Comparison of ENCODE assay signal across 8 mouse cellular contexts in the genomic region with DNA sequence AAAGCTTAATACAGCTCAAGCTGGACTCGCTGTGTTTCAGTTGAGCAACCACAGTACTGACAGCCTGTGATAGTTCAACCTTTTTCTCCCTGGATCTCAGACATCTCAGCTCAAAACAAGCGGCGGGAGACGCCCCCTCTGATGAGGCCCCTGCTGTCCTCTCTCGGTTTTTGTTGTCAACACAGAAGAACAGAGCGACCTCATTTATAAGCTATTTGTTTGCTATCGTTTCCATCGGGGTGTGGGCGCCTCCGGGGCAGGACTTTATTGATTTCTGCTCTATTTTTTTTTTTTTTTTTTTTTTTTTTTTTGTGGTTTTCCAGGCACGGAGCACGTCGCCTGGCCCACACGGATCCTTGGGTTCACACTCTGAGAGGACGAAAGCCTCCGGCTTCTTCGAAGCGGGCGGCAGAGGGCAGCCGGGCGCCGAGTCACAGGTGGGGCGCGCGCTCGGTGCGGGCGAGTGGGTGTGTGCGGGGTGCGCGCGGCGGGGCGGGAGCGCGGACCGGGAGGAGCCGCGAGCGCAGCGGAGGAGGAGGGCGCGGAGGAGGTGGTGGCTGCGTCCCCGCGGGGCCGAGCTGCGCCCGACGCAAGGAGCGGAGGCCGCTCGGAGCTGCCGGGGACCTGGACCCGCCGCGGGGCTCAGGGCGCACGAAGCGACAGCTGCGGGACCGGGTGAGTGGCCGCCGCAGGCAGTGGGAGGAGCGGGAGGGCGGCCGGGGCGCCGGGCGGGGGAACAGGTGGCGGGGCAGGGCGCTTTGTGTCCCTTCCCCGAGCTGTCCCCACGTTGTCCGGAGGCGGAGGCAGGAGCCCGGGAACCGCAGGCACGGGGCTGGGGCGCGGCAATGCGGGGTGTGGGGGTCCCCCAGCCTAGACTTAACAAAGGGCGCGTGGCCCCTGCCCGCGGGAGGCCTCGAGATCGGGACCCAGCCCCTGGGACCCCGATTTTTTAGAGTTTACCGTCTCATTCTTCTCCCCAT. TPM values are rescaled to one million over a fixed set of nuclear protein-coding genes. Genes with fewer than 3 reads are reported as not detected.
DNase-seq lines count a peak whose midpoint lies in the region; ATAC-seq and TF ChIP-seq lines count a peak whose summit lies in the region.

A gene (plus strand): TSS at position 512 of the 980 bp plus-strand sequence.

- peak in 2 of 3 experiments; percentile 40 to 58; a peak in 4 of 6 replicates for TF ChIP-seq CTCF in MEL (IDR thresholded peaks at IDR 0.05 in 2 of 3, conservative IDR thresholded peaks at IDR 0.05 in 1 of 3; ENCODE audit: control insufficient read depth in 1 of 3, insufficient read depth in 1 of 3, low read depth in 2 of 3, low read length in 3 of 3, poor library complexity in 1 of 3, severe bottlenecking in 1 of 3)
- 0 out of 2 replicates have a peak, but pooled peaks have one; percentile 11 for TF ChIP-seq CTCF in lung, adult 2 months (IDR thresholded peaks at IDR 0.05; ENCODE audit: insufficient read depth, low read length)
- TF ChIP-seq CTCF in thymus, adult 2 months (IDR thresholded peaks at IDR 0.05; ENCODE audit: borderline replicate concordance, control insufficient read depth, extremely low read depth, insufficient read depth, low read length, poor library complexity) = peak; percentile 78

- TF ChIP-seq POLR2A in MEL (IDR thresholded peaks at IDR 0.05; ENCODE audit: control insufficient read depth in 1 of 2, insufficient read depth in 1 of 2, low read depth in 1 of 2, low read length in 2 of 2, poor library complexity in 1 of 2) = 0 out of 4 replicates have a peak, but pooled peaks of 1 of the 2 experiments have one; percentile 24
- peak; percentile 38; the same call in 1 of the 2 replicates for TF ChIP-seq POLR2A in lung, adult 2 months (IDR thresholded peaks at IDR 0.05; ENCODE audit: borderline replicate concordance, extremely low read depth, low read depth, low read length)
- no peak for TF ChIP-seq POLR2A in thymus, adult 2 months (IDR thresholded peaks at IDR 0.05; ENCODE audit: control insufficient read depth, extremely low read depth, insufficient read depth, low read length, poor library complexity)

- peak within 1 kb of the TSS; percentile 50 to 62 for H3K4me3 ChIP-seq in MEL (ENCODE audit: control insufficient read depth in 1 of 2, insufficient read depth in 1 of 2, low read depth in 2 of 2, low read length in 2 of 2)
- H3K4me3 ChIP-seq in lung, adult 2 months (replicated peaks; ENCODE audit: extremely low read depth, low read depth, low read length) = peak within 1 kb of the TSS; percentile 77
- peak within 1 kb of the TSS; percentile 70 for H3K4me3 ChIP-seq in thymus, adult 2 months (ENCODE audit: control insufficient read depth, insufficient read depth, low read length)

- 1% methylated on average over 88 of the region's 90 CpGs for WGBS in lung, adult 2 months
- WGBS in thymus, adult 2 months = 1% methylated on average over 71 of the region's 90 CpGs

- peak; percentile 54 for DNase-seq in MEL (ENCODE audit: low read depth, low spot score)
- DNase-seq in cerebellum, adult 8-10 months = peak; percentile 65
- DNase-seq in heart, postnatal 4 days = peak; percentile 84
- peak; percentile 63 to 77 for DNase-seq in layer of hippocampus, adult 8-10 months (ENCODE audit: low spot score in 2 of 2)
- peak; percentile 85 for DNase-seq in lung, adult 2 months
- peak; percentile 78 for DNase-seq in ovary, adult 18-20 months (ENCODE audit: low spot score)
- DNase-seq in thymus, adult 2 months = peak; percentile 81

- no peak for TF ChIP-seq EP300 in MEL (IDR thresholded peaks at IDR 0.05; ENCODE audit: low read depth in 1 of 2, low read length in 2 of 2)

- peaks cover 0 to 9% of the 10 kb centered on the region in 2 experiments; a peak in 2 of 4 replicates for H3K36me3 ChIP-seq in MEL (ENCODE audit: control insufficient read depth in 1 of 2, insufficient read depth in 2 of 2, low read length in 2 of 2)
- no peaks in the 10 kb centered on the region for H3K36me3 ChIP-seq in thymus, adult 2 months (ENCODE audit: control insufficient read depth, insufficient read depth, low read length)

- peak; percentile 85 for ATAC-seq in frontal cortex, adult (ENCODE audit: low TSS enrichment)

- H3K27ac ChIP-seq in MEL (ENCODE audit: control insufficient read depth, low read depth, low read length) = no peak within 1 kb of the TSS
- H3K27ac ChIP-seq in thymus, adult 2 months (ENCODE audit: control insufficient read depth, insufficient read depth, low read length) = peak within 1 kb of the TSS; percentile 60

- H3K79me2 ChIP-seq in MEL (ENCODE audit: control insufficient read depth, insufficient read depth, low read length, poor library complexity) = peaks cover 2% of the 10 kb centered on the region; the same call in 1 of the 2 replicates

- peaks cover 0 to 10% of the 10 kb centered on the region in 2 experiments; a peak in 2 of 4 replicates for H3K4me1 ChIP-seq in MEL (ENCODE audit: control insufficient read depth in 1 of 2, insufficient read depth in 2 of 2, low read length in 2 of 2)
- peaks cover 2% of the 10 kb centered on the region; the same call in 1 of the 2 replicates for H3K4me1 ChIP-seq in lung, adult 2 months (ENCODE audit: control insufficient read depth, insufficient read depth, low read length)
- H3K4me1 ChIP-seq in thymus, adult 2 months (replicated peaks; ENCODE audit: control insufficient read depth, insufficient read depth, low read length) = peaks cover 20% of the 10 kb centered on the region

- peak; percentile 30 for TF ChIP-seq RAD21 in MEL (IDR thresholded peaks at IDR 0.05; ENCODE audit: low read depth, low read length)

- H3K9ac ChIP-seq in MEL (ENCODE audit: control insufficient read depth, low read depth, low read length, poor library complexity, severe bottlenecking) = peak within 1 kb of the TSS; percentile 76

- H3K9me3 ChIP-seq in MEL (replicated peaks; ENCODE audit: insufficient read depth, low read length) = no peaks in the 10 kb centered on the region

- no peaks in the 10 kb centered on the region for H3K27me3 ChIP-seq in MEL (ENCODE audit: control insufficient read depth in 1 of 2, insufficient read depth in 2 of 2, low read length in 2 of 2)
- H3K27me3 ChIP-seq in thymus, adult 2 months (ENCODE audit: control insufficient read depth, insufficient read depth, low read length) = no peaks in the 10 kb centered on the region

TF ChIP-seq in MEL, 35 proteins besides CTCF, POLR2A, EP300 and RAD21:
- no peak for TF ChIP-seq MYB (IDR thresholded peaks at IDR 0.05; ENCODE audit: low read depth, low read length)
- peak; percentile 57 for TF ChIP-seq SMC3 (IDR thresholded peaks at IDR 0.05; ENCODE audit: low read depth, low read length)
- TF ChIP-seq ZNF384 (IDR thresholded peaks at IDR 0.05; ENCODE audit: low read depth, low read length) = peak; percentile 78

RNA-seq across cellular contexts. Expression of the gene that starts here (rescaled TPM):
- total RNA-seq in MEL (2012; rRNA removed) = 4.5 and 5.1 TPM in 2 replicates
- polyA plus RNA-seq in MEL (2012; ENCODE audit: insufficient read depth in 1 of 2, insufficient read length in 2 of 2, low read depth in 1 of 2, low replicate concordance in 2 of 2, missing spikeins in 1 of 2) = 1 to 10 TPM in 1 of 2 experiments, not detected in 1; 8.2 TPM
- 10 to 100 TPM; 15.9 to 22.7 TPM for total RNA-seq in heart, postnatal 4 days (2021)
- 100 to 1,000 TPM in 3 of 4 experiments, 10 to 100 TPM in 1; 96.3 to 132 (median 118) TPM for total RNA-seq in layer of hippocampus, adult 8-10 months (2022)
- 94.1 and 96.9 TPM in 2 replicates for polyA plus RNA-seq in lung, adult 2 months (2012; rRNA removed)
- 45.2 and 72.4 TPM in 2 replicates for polyA plus RNA-seq in thymus, adult 2 months (2012; rRNA removed)

Comparison
In these comparisons a context has a peak if more than half of its experiments do, and no peak if none do; other contexts are left out.
1. RNA of the gene that starts here (total RNA-seq): 96.3 to 132 TPM in layer of hippocampus, adult 8-10 months; 15.9 to 22.7 TPM in heart, postnatal 4 days and 4.5 to 5.1 TPM in MEL; every median in the first group is over 4 times any median in the second.
2. CTCF ChIP-seq: peak in every context shown above with its lines; median percentile 78 in thymus, adult 2 months; 49 in MEL; 11 in lung, adult 2 months.
3. Peak in every context shown above with its lines, with median percentiles within 50 percentile points of each other: DNase-seq and H3K4me3 ChIP-seq.